Mouse (Mus musculus) kidney, postnatal 4 days (tissue): Measurements from ENCODE around the gene Serpina1e.
"Not testable (repeated sequence)": the region's sequence is repeated elsewhere in the genome, so short reads cannot be mapped to it uniquely, and the experiment has no call there.

Source experiments
- DNase-seq, 2 experiments: peaks; one replicate each; pipeline ENCODE4 v3.0.0; 2021; ENCODE audit warnings: mixed read lengths in 2 of 2

The Serpina1e gene

GRCm38 (mm10) chr12:103962337-103962736 is 3.6 kb upstream of the Serpina1e start:
- DNase-seq = no peak

GRCm38 (mm10) chr12:103961716-103962115 is 2.9 kb upstream of the Serpina1e start:
- no peak for DNase-seq

- not testable (repeated sequence) for DNase-seq
Observed at GRCm38 (mm10) chr12:103956555-103956954, 2.2 kb downstream of the Serpina1e start.

GRCm38 (mm10) chr12:103952972-103953371 is 5.8 kb downstream of the Serpina1e start:
- DNase-seq = not testable (repeated sequence)

GRCm38 (mm10) chr12:103946243-103946642 is 12.5 kb downstream of the Serpina1e start:
- DNase-seq = no peak

- DNase-seq = not testable (repeated sequence)
Observed at GRCm38 (mm10) chr12:103909181-103909580, 49.6 kb downstream of the Serpina1e start.

GRCm38 (mm10) chr12:103907746-103908145 is 51.0 kb downstream of the Serpina1e start:
- DNase-seq = not testable (repeated sequence)

GRCm38 (mm10) chr12:103904837-103905340 is 53.9 kb downstream of the Serpina1e start, which contains the start of gene Serpina1c:
Gene Serpina1c, minus strand, starts transcription at chr12:103904887.
- DNase-seq = not testable (repeated sequence)

- DNase-seq = not testable (repeated sequence)
Observed at GRCm38 (mm10) chr12:103901929-103902328, 56.8 kb downstream of the Serpina1e start.
